Comparison of ENCODE assay signal across 8 mouse cellular contexts in the genomic region with DNA sequence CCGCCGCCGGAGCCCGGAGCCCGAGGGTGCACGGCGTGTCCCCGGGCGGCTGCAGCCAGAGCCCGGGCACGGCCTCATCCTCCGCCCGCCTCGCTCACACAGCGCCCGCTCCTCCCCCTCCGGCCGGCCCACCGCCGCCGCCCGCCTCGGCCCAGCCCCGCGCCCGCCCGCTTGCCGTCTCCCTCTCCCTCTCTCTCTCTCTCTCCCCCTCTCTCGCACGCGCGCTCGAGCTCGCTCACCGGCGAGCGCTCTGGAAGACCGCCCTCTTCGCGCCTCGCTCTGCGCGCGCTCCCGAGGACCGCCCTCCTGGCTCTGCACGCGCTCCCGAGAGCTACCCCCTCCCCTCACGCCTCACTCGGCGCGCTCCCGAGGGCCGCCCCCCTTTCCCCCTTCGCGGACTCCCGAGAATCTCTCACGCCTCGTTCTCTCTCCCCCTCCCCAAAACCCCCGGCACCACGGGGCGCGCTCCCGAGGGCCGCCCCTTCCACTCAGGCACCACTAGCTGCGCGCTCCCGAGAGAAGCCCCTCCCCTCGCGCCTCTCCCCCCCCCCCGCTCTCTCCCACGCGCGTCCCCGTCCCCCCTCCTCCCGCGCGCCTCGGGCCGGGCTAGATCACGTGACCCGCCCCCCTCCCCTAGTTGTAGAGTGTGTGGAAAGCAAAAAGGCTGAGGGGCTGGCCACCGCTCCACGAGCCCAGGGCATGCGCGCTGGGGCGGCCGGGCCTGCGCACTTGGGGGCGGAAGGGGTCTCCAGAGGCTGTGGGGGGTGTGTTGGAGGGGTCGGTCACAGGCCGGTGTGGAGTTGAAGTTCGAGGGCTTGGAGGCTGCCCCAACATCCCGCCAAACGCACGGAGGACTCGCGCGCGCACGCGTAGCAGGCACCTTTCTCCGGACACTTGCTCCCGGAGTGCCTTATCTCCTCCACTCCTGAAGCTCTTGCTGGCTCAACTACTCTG. TPM values are rescaled to one million over a fixed set of nuclear protein-coding genes. Genes with fewer than 3 reads are reported as not detected.
A peak's percentile ranks its signal among the peaks of the same experiment; 100 is the strongest.
DNase-seq lines count a peak whose midpoint lies in the region; ATAC-seq and TF ChIP-seq lines count a peak whose summit lies in the region.

A gene (minus strand): TSS at position 227 of the 954 bp plus-strand sequence.

- peak within 1 kb of the TSS; percentile 92 for H3K9ac ChIP-seq in embryonic facial prominence, embryonic 11.5 days (replicated peaks; ENCODE audit: low read length)
- peak within 1 kb of the TSS; percentile 85 for H3K9ac ChIP-seq in heart, adult 2 months (ENCODE audit: low read depth, low read length)
- peak within 1 kb of the TSS; percentile 88 for H3K9ac ChIP-seq in limb, embryonic 12.5 days (replicated peaks)
- H3K9ac ChIP-seq in midbrain, embryonic 13.5 days (replicated peaks) = peak within 1 kb of the TSS; percentile 96

- no peak for TF ChIP-seq EP300 in heart, adult 2 months (IDR thresholded peaks at IDR 0.05; ENCODE audit: insufficient read depth, low read depth, low read length)

- TF ChIP-seq POLR2A in bone marrow macrophage, adult 2 months (IDR thresholded peaks at IDR 0.05; ENCODE audit: borderline replicate concordance, low read depth, low read length) = no peak
- TF ChIP-seq POLR2A in heart, adult 2 months (IDR thresholded peaks at IDR 0.05; ENCODE audit: insufficient read depth, low read depth, low read length) = peak; percentile 36; the same call in 1 of the 2 replicates
- no peak for TF ChIP-seq POLR2A in kidney, adult 2 months (IDR thresholded peaks at IDR 0.05; ENCODE audit: low read depth, low read length)

- no peaks in the 10 kb centered on the region for H3K9me3 ChIP-seq in embryonic facial prominence, embryonic 11.5 days (replicated peaks; ENCODE audit: control insufficient read depth, low read length)
- no peaks in the 10 kb centered on the region for H3K9me3 ChIP-seq in limb, embryonic 12.5 days
- no peaks in the 10 kb centered on the region for H3K9me3 ChIP-seq in midbrain, embryonic 13.5 days

- no peak for TF ChIP-seq CTCF in bone marrow macrophage, adult 2 months (IDR thresholded peaks at IDR 0.05; ENCODE audit: low read depth, low read length)
- TF ChIP-seq CTCF in heart, adult 2 months (IDR thresholded peaks at IDR 0.05) = no peak
- TF ChIP-seq CTCF in kidney, adult 2 months (conservative IDR thresholded peaks at IDR 0.05; ENCODE audit: insufficient read depth, insufficient read length, low read depth, low read length) = no peak

- peak; percentile 91 for ATAC-seq in embryonic facial prominence, embryonic 11.5 days (replicated peaks; ENCODE audit: insufficient number of reproducible peaks, low FRiP score, low TSS enrichment, low read depth)
- peak; percentile 91 for ATAC-seq in limb, embryonic 12.5 days (ENCODE audit: insufficient number of reproducible peaks, insufficient read depth, low FRiP score, low TSS enrichment, low read depth)
- ATAC-seq in midbrain, embryonic 13.5 days = peak; percentile 90

- H3K36me3 ChIP-seq in embryonic facial prominence, embryonic 11.5 days (replicated peaks; ENCODE audit: control insufficient read depth, insufficient read depth, low read depth, low read length) = no peaks in the 10 kb centered on the region
- H3K36me3 ChIP-seq in heart, adult 2 months (ENCODE audit: control insufficient read depth, insufficient read depth, low read length) = no peaks in the 10 kb centered on the region
- H3K36me3 ChIP-seq in kidney, adult 2 months (ENCODE audit: control insufficient read depth, insufficient read depth, low read length) = no peaks in the 10 kb centered on the region
- no peaks in the 10 kb centered on the region for H3K36me3 ChIP-seq in limb, embryonic 12.5 days
- H3K36me3 ChIP-seq in midbrain, embryonic 13.5 days = no peaks in the 10 kb centered on the region

- WGBS in embryonic facial prominence, embryonic 11.5 days = 1% methylated on average over 70 of the region's 105 CpGs
- under 1% methylated on average over 63 of the region's 105 CpGs for WGBS in heart, adult 2 months
- 1% methylated on average over 101 of the region's 105 CpGs for WGBS in kidney, adult 2 months
- WGBS in limb, embryonic 12.5 days = under 1% methylated on average over 90 of the region's 105 CpGs
- WGBS in midbrain, embryonic 13.5 days = under 1% methylated on average over 66 of the region's 105 CpGs

- DNase-seq in embryonic facial prominence, embryonic 11.5 days (ENCODE audit: low spot score) = peak; percentile 94
- peak; percentile 91 for DNase-seq in heart, adult 2 months
- DNase-seq in kidney, adult 2 months = peak; percentile 74
- peak; percentile 18 to 46 for DNase-seq in spleen, postnatal 36 days (ENCODE audit: low spot score in 2 of 2)
- DNase-seq in B cell, adult 2 months = no peak

- no peaks in the 10 kb centered on the region for H3K4me1 ChIP-seq in bone marrow macrophage, adult 2 months (ENCODE audit: control insufficient read depth, insufficient read depth, low read length)
- no peaks in the 10 kb centered on the region for H3K4me1 ChIP-seq in embryonic facial prominence, embryonic 11.5 days (ENCODE audit: control insufficient read depth, insufficient read depth, low read length)
- no peaks in the 10 kb centered on the region; the same call in 1 of the 2 replicates for H3K4me1 ChIP-seq in heart, adult 2 months (ENCODE audit: control insufficient read depth, insufficient read depth, low read length)
- H3K4me1 ChIP-seq in kidney, adult 2 months (ENCODE audit: control insufficient read depth, insufficient read depth, low read length) = peaks cover 6% of the 10 kb centered on the region
- H3K4me1 ChIP-seq in limb, embryonic 12.5 days (replicated peaks) = peaks cover 19% of the 10 kb centered on the region
- peaks cover 30% of the 10 kb centered on the region for H3K4me1 ChIP-seq in midbrain, embryonic 13.5 days (replicated peaks)

- no peaks in the 10 kb centered on the region for H3K27me3 ChIP-seq in embryonic facial prominence, embryonic 11.5 days (ENCODE audit: control insufficient read depth, insufficient read depth, low read length)
- no peaks in the 10 kb centered on the region for H3K27me3 ChIP-seq in heart, adult 2 months (ENCODE audit: control insufficient read depth, insufficient read depth, low read length)
- peaks cover 2% of the 10 kb centered on the region for H3K27me3 ChIP-seq in kidney, adult 2 months (replicated peaks; ENCODE audit: control insufficient read depth, insufficient read depth, low read length)
- H3K27me3 ChIP-seq in limb, embryonic 12.5 days = no peaks in the 10 kb centered on the region
- H3K27me3 ChIP-seq in midbrain, embryonic 13.5 days = peaks cover 11% of the 10 kb centered on the region

- H3K4me2 ChIP-seq in embryonic facial prominence, embryonic 11.5 days (ENCODE audit: low read depth, low read length) = peak within 1 kb of the TSS; percentile 60
- peak within 1 kb of the TSS; percentile 71 for H3K4me2 ChIP-seq in limb, embryonic 12.5 days
- peak within 1 kb of the TSS; percentile 69 for H3K4me2 ChIP-seq in midbrain, embryonic 13.5 days (replicated peaks)

- peaks cover 2% of the 10 kb centered on the region; the same call in 1 of the 2 replicates for H3K79me2 ChIP-seq in heart, adult 2 months (replicated peaks; ENCODE audit: control insufficient read depth, insufficient read depth, low read length)

- H3K4me3 ChIP-seq in bone marrow macrophage, adult 2 months (ENCODE audit: insufficient read depth, low read length) = peak within 1 kb of the TSS; percentile 39
- peak within 1 kb of the TSS; percentile 81 for H3K4me3 ChIP-seq in embryonic facial prominence, embryonic 11.5 days (ENCODE audit: low read depth, low read length)
- peak within 1 kb of the TSS; percentile 67 for H3K4me3 ChIP-seq in heart, adult 2 months
- H3K4me3 ChIP-seq in kidney, adult 2 months (ENCODE audit: insufficient read depth, low read depth, low read length) = peak within 1 kb of the TSS; percentile 63
- H3K4me3 ChIP-seq in limb, embryonic 12.5 days (replicated peaks) = peak within 1 kb of the TSS; percentile 82
- H3K4me3 ChIP-seq in midbrain, embryonic 13.5 days (replicated peaks) = peak within 1 kb of the TSS; percentile 91

- H3K27ac ChIP-seq in bone marrow macrophage, adult 2 months (ENCODE audit: insufficient read depth, low read depth, low read length) = no peak within 1 kb of the TSS
- peak within 1 kb of the TSS; percentile 90 for H3K27ac ChIP-seq in embryonic facial prominence, embryonic 11.5 days (replicated peaks; ENCODE audit: low read depth, low read length)
- H3K27ac ChIP-seq in heart, adult 2 months = peak within 1 kb of the TSS; percentile 70
- H3K27ac ChIP-seq in kidney, adult 2 months (ENCODE audit: insufficient read depth, low read depth, low read length) = no peak within 1 kb of the TSS
- H3K27ac ChIP-seq in limb, embryonic 12.5 days = peak within 1 kb of the TSS; percentile 94
- peak within 1 kb of the TSS; percentile 92 for H3K27ac ChIP-seq in midbrain, embryonic 13.5 days

- intact Hi-C loops in heart, adult 2 months (cut with DNase I) = loop anchor here (2.0 to 5.0 kb wide), 4 partner anchors 57 to 311 kb away; no protein-coding TSS in a partner anchor

RNA-seq across cellular contexts. Expression of the gene that starts here (rescaled TPM):
- polyA plus RNA-seq in bone marrow macrophage, adult 2 months (2012; ENCODE audit: insufficient read depth, insufficient read length, missing spikeins) = 0.47 and 0.55 TPM in 2 replicates
- 30.5 and 35.4 TPM in 2 replicates for polyA plus RNA-seq in embryonic facial prominence, embryonic 11.5 days (2014; fragmentation: Nextera tagmentation; extraction: Ambion mirVana)
- 10 to 100 TPM; 28.1 to 35.7 TPM for total RNA-seq in heart, adult 2 months (2021)
- polyA plus RNA-seq in heart, adult 2 months (2012; rRNA removed) = 16.9 and 18.2 TPM in 2 replicates
- 7.0 and 9.2 TPM in 2 replicates for polyA plus RNA-seq in kidney, adult 2 months (2012; rRNA removed)
- 61.5 and 66.4 TPM in 2 replicates for polyA plus RNA-seq in limb, embryonic 12.5 days (2016; fragmentation: Nextera tagmentation; extraction: Ambion mirVana)
- polyA plus RNA-seq in midbrain, embryonic 13.5 days (2015; fragmentation: Nextera tagmentation; extraction: Ambion mirVana) = 73.1 and 76.2 TPM in 2 replicates

Comparison
In these comparisons a context has a peak if more than half of its experiments do, and no peak if none do; other contexts are left out.
1. H3K27ac ChIP-seq: peak in embryonic facial prominence, embryonic 11.5 days (single experiment), heart, adult 2 months (single experiment), limb, embryonic 12.5 days (single experiment) and midbrain, embryonic 13.5 days (single experiment); none in bone marrow macrophage, adult 2 months (single experiment) and kidney, adult 2 months (single experiment).
2. H3K4me3 ChIP-seq: peak in every context shown above with its lines; median percentile 91 in midbrain, embryonic 13.5 days; 82 in limb, embryonic 12.5 days; 81 in embryonic facial prominence, embryonic 11.5 days; 67 in heart, adult 2 months; 63 in kidney, adult 2 months; 39 in bone marrow macrophage, adult 2 months.
3. DNase-seq: peak in embryonic facial prominence, embryonic 11.5 days (single experiment), heart, adult 2 months (2 of 2), kidney, adult 2 months (single experiment) and spleen, postnatal 36 days (2 of 2); none in B cell, adult 2 months (0 of 2).
4. Peak in every context shown above with its lines, with median percentiles within 50 percentile points of each other: ATAC-seq, H3K4me2 ChIP-seq and H3K9ac ChIP-seq.